Mouse (Mus musculus): ENCODE measurements around the gene Znrf3. TPM values are rescaled to one million over a fixed set of nuclear protein-coding genes. Genes with fewer than 3 reads are reported as not detected.

The Znrf3 gene
- polyA plus RNA-seq, 2 experiments: 8.0 to 12.9 TPM

DNA sequence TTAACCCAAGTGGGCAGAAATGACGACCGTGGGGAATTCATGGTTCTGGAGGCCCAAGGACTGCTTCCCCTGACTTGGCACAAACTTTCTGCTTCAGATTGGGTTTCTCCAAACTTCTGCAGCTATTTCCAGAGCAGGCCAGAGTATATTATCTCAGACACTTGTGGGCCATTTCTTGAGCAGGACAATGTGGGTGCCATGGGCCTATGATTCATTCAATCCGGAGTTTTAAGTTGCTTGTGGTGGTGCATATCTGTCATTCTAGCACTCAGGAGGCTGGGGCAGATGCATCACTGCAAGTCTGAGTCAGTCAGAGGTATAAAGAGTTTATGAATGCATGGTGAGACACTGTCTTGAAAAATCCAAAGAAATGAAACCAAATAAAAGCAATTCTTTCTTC, 149.8 kb downstream of the Znrf3 start:
- H3K9ac ChIP-seq (ENCODE audit: low read depth, low read length, severe bottlenecking): no peak overlapping the region

GRCm38 (mm10) chr11:5290691-5291090, 154.0 kb downstream of the Znrf3 start:
- H3K27ac ChIP-seq (replicated peaks; ENCODE audit: low read depth, low read length): no peak overlapping the region
- no peak for TF ChIP-seq POLR2A (IDR thresholded peaks at IDR 0.05; ENCODE audit: borderline replicate concordance, extremely low read depth, insufficient read depth, insufficient read length)
- ATAC-seq (ENCODE audit: low FRiP score, low read depth) (no peak), DNase-seq (ENCODE audit: low spot score) (peak; percentile 79)
- H3K36me3 ChIP-seq (ENCODE audit: control insufficient read depth, insufficient read depth, low read length): peaks cover 21% of the 10 kb centered on the region
- no peaks in the 10 kb centered on the region for H3K9me3 ChIP-seq (ENCODE audit: control insufficient read depth, low read length)
- no peaks in the 10 kb centered on the region for H3K27me3 ChIP-seq (ENCODE audit: control insufficient read depth, insufficient read depth, low read length)
- H3K4me1 ChIP-seq (ENCODE audit: control insufficient read depth, insufficient read depth, low read length): 0 out of 2 replicates have a peak, but pooled peaks cover 4% of the 10 kb centered on the region
- no peak overlapping the region for H3K4me3 ChIP-seq (replicated peaks; ENCODE audit: low read length)
- no peak overlapping the region for H3K9ac ChIP-seq (ENCODE audit: low read depth, low read length, severe bottlenecking)
- 19% methylated on average over 5 of the region's 5 CpGs for WGBS
- H3K4me2 ChIP-seq (replicated peaks; ENCODE audit: low read depth, low read length, severe bottlenecking): no peak overlapping the region

More for the DNA sequence above, 149.8 kb downstream of the Znrf3 start:
- Histone ChIP-seq H3K4me1 (ENCODE audit: control insufficient read depth, insufficient read depth, low read length) (peaks cover 34% of the 10 kb centered on the region), H3K9me3 (ENCODE audit: control insufficient read depth, low read length) (no peaks in the 10 kb centered on the region), H3K36me3 (ENCODE audit: control insufficient read depth, insufficient read depth, low read length) (no peaks in the 10 kb centered on the region), H3K4me3 (replicated peaks; ENCODE audit: low read length) (no peak overlapping the region), H3K27me3 (ENCODE audit: control insufficient read depth, insufficient read depth, low read length) (no peaks in the 10 kb centered on the region), H3K27ac (replicated peaks; ENCODE audit: low read depth, low read length) (no peak overlapping the region), H3K4me2 (replicated peaks; ENCODE audit: low read depth, low read length, severe bottlenecking) (no peak overlapping the region)
- no peak for DNase-seq (ENCODE audit: low spot score)
- ATAC-seq (ENCODE audit: low FRiP score, low read depth): no peak
- WGBS: 87% methylated on average over 3 of the region's 3 CpGs
- no peak for TF ChIP-seq POLR2A (IDR thresholded peaks at IDR 0.05; ENCODE audit: borderline replicate concordance, extremely low read depth, insufficient read depth, insufficient read length)

DNA sequence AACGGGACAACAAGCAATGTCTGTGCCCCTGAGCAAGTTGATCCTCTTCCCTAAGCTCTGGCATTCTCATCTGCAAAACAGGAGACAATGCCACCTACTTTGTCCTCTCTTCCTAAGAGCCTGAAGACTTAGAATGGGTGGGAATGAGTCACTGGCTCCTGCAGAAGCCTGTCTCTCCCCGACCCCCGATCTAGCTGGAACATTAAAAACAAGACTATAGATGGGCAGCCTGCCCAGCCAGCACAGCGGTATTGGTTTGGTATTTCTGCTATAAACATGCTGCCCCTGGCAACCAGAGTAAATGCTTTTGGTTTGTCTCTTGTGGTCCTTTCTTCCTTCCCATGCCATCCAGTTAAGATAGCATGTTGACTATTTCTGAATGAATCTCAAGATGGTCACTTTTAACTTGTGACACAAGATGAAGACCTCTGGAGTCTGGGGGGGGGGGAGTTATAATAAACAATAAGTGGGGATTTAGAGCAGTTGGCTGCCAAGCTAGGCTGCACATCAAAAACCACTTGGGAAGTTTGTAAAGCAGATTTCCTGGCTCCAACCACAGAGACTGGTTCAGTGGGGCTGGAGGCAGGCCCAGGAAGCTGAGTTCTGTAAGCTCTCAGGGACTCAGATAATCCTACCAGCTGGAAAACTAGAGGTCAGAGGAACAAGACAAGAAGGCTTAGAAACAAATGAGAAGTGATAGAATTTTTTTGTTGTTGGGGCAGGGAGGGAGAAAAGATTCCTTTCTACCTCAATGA, 154.6 kb downstream of the Znrf3 start:
- Histone ChIP-seq H3K36me3 (ENCODE audit: control insufficient read depth, insufficient read depth, low read length) (peaks cover 27% of the 10 kb centered on the region), H3K27ac (replicated peaks; ENCODE audit: low read depth, low read length) (no peak overlapping the region), H3K4me1 (ENCODE audit: control insufficient read depth, insufficient read depth, low read length) (no peaks in the 10 kb centered on the region), H3K27me3 (ENCODE audit: control insufficient read depth, insufficient read depth, low read length) (no peaks in the 10 kb centered on the region), H3K4me3 (replicated peaks; ENCODE audit: low read length) (no peak overlapping the region), H3K9me3 (ENCODE audit: control insufficient read depth, low read length) (no peaks in the 10 kb centered on the region), H3K9ac (ENCODE audit: low read depth, low read length, severe bottlenecking) (no peak overlapping the region), H3K4me2 (replicated peaks; ENCODE audit: low read depth, low read length, severe bottlenecking) (no peak overlapping the region)
- no peak for ATAC-seq (ENCODE audit: low FRiP score, low read depth)
- WGBS: 74% methylated on average over 4 of the region's 4 CpGs
- peak; percentile 29 for DNase-seq (ENCODE audit: low spot score)
- no peak for TF ChIP-seq POLR2A (IDR thresholded peaks at IDR 0.05; ENCODE audit: borderline replicate concordance, extremely low read depth, insufficient read depth, insufficient read length)

GRCm38 (mm10) chr11:5283987-5284386, 160.7 kb downstream of the Znrf3 start:
- WGBS: 96% methylated on average over 2 of the region's 2 CpGs
- Histone ChIP-seq H3K27me3 (ENCODE audit: control insufficient read depth, insufficient read depth, low read length) (no peaks in the 10 kb centered on the region), H3K9me3 (ENCODE audit: control insufficient read depth, low read length) (no peaks in the 10 kb centered on the region), H3K27ac (replicated peaks; ENCODE audit: low read depth, low read length) (no peak overlapping the region), H3K9ac (ENCODE audit: low read depth, low read length, severe bottlenecking) (no peak overlapping the region), H3K4me3 (replicated peaks; ENCODE audit: low read length) (no peak overlapping the region), H3K4me2 (replicated peaks; ENCODE audit: low read depth, low read length, severe bottlenecking) (no peak overlapping the region), H3K36me3 (ENCODE audit: control insufficient read depth, insufficient read depth, low read length) (peaks cover 81% of the 10 kb centered on the region), H3K4me1 (ENCODE audit: control insufficient read depth, insufficient read depth, low read length) (no peaks in the 10 kb centered on the region)
- DNase-seq (ENCODE audit: low spot score) (no peak), ATAC-seq (ENCODE audit: low FRiP score, low read depth) (no peak)
- TF ChIP-seq POLR2A (IDR thresholded peaks at IDR 0.05; ENCODE audit: borderline replicate concordance, extremely low read depth, insufficient read depth, insufficient read length): no peak

DNA sequence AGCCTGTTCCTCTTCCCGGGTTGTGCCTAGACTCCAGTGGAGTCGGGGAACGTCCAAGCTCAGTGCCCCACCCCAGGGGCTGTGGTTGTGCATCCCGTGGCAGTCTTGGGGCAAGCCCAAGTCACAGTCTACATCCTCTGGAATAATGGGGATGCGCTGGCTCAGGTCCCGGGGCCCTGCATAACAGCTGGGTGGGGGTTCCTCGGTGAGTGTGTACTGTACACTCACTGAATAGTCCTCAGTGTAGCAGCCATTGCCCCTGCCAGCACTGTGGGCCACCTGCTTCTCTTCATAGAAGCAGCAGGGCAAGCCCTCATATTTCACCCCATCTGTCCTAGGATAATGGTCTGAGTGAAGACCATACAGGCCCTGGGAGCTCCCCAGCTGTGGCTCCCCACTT, 163.7 kb downstream of the Znrf3 start:
- Histone ChIP-seq H3K36me3 (ENCODE audit: control insufficient read depth, insufficient read depth, low read length) (peaks cover 62% of the 10 kb centered on the region), H3K27me3 (ENCODE audit: control insufficient read depth, insufficient read depth, low read length) (no peaks in the 10 kb centered on the region), H3K27ac (replicated peaks; ENCODE audit: low read depth, low read length) (no peak overlapping the region), H3K4me1 (ENCODE audit: control insufficient read depth, insufficient read depth, low read length) (no peaks in the 10 kb centered on the region), H3K9ac (ENCODE audit: low read depth, low read length, severe bottlenecking) (no peak overlapping the region), H3K9me3 (ENCODE audit: control insufficient read depth, low read length) (no peaks in the 10 kb centered on the region), H3K4me2 (replicated peaks; ENCODE audit: low read depth, low read length, severe bottlenecking) (no peak overlapping the region), H3K4me3 (replicated peaks; ENCODE audit: low read length) (no peak overlapping the region)
- no peak for TF ChIP-seq POLR2A (IDR thresholded peaks at IDR 0.05; ENCODE audit: borderline replicate concordance, extremely low read depth, insufficient read depth, insufficient read length)
- ATAC-seq (ENCODE audit: low FRiP score, low read depth): peak; percentile 37; the same call in 1 of the 2 replicates
- 88% methylated on average over 7 of the region's 7 CpGs for whole genome bisulfite sequencing
- no peak for DNase-seq (ENCODE audit: low spot score)

Measured in limb, embryonic 14.5 days (tissue).